Mouse (Mus musculus): ENCODE measurements around the gene Gm14443. TPM values are rescaled to one million over a fixed set of nuclear protein-coding genes. Genes with fewer than 3 reads are reported as not detected.

Gm14443 gene
- polyA plus RNA-seq (2021; fragmentation: Nextera tagmentation) = 0.18 and 0.36 TPM in 2 replicates
- long read RNA-seq, experiment 1 = 0 reads
- long read RNA-seq, experiment 2, partial matches to known transcripts = 1 of 1 reads
- long read RNA-seq, experiment 2, other reads (novel, unspliced or antisense) = 0 of 1 reads

GRCm38 (mm10) chr2:175175401-175176180 is at the start of gene Gm14443:
TSS of gene Gm14443 (minus strand) at chr2:175175871.

GRCm38 (mm10) chr2:175206732-175207131 is 31.1 kb upstream of the Gm14443 start, which contains the start of gene Gm14391:
TSS of gene Gm14391 (minus strand) at chr2:175206917.

GRCm38 (mm10) chr2:175141993-175142295 is 33.7 kb downstream of the Gm14443 start, which contains the start of gene Gm14399:
TSS of gene Gm14399 (minus strand) at chr2:175142012.

Other genes starting within 250 kb of the Gm14443 start
- 0.23 and 0.24 TPM in 2 replicates for gene Gm14444, start 165.6 kb downstream of the Gm14443 start, polyA plus RNA-seq (2021; fragmentation: Nextera tagmentation)
- gene Gm14393, start 108.1 kb downstream of the Gm14443 start, polyA plus RNA-seq (2021; fragmentation: Nextera tagmentation) = 0.62 and 0.63 TPM in 2 replicates
- gene Gm14399, start 33.9 kb downstream of the Gm14443 start, polyA plus RNA-seq (2021; fragmentation: Nextera tagmentation) = 7.7 and 12.5 TPM in 2 replicates
- 2.3 and 4.3 TPM in 2 replicates for gene Gm14391, start 31.0 kb upstream of the Gm14443 start, polyA plus RNA-seq (2021; fragmentation: Nextera tagmentation)
- gene Gm14440, start 99.3 kb upstream of the Gm14443 start, polyA plus RNA-seq (2021; fragmentation: Nextera tagmentation) = not detected in 2 replicates
- gene Gm4631, start 162.3 kb upstream of the Gm14443 start, polyA plus RNA-seq (2021; fragmentation: Nextera tagmentation) = 7.6 and 8.0 TPM in 2 replicates
- gene Zfp968, start 196.6 kb upstream of the Gm14443 start, polyA plus RNA-seq (2021; fragmentation: Nextera tagmentation) = 6.9 and 10.6 TPM in 2 replicates

Data from layer of hippocampus, adult 6 months (tissue).